Mouse (Mus musculus): ENCODE data around the gene Zbtb7b. TPM values are rescaled to one million over a fixed set of nuclear protein-coding genes. Genes with fewer than 3 reads are reported as not detected.

Gene Zbtb7b
- polyA plus RNA-seq, 2 experiments = 3.4 to 13.4 TPM

DNA sequence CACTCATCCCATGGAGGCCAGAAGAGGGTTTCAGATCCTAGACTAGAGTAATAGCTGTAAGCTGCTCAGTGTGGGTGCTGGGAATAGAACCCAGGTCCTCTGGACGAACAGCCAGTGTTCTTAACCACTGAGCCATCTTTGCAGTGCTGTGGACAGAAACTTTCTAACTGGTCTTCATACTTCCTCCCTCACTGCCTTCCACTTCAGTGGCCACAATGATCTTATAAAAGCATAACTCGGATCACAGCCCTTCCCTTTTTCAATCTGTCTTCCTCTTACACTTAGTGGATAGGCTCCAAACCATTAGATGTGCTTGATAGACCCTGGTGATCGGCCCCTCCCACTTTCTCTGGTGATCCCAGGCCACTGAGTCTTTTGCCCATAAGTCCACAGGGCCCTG is 34.3 kb downstream of the Zbtb7b start:
- H3K9ac ChIP-seq (ENCODE audit: low read depth, low read length, severe bottlenecking) = no peak overlapping the region
- H3K36me3 ChIP-seq (ENCODE audit: control insufficient read depth, insufficient read depth, low read length) = no peaks in the 10 kb centered on the region
- H3K27me3 ChIP-seq (ENCODE audit: control insufficient read depth, insufficient read depth, low read length) = no peaks in the 10 kb centered on the region
- H3K4me1 ChIP-seq (ENCODE audit: control insufficient read depth, insufficient read depth, low read length) = no peaks in the 10 kb centered on the region
- TF ChIP-seq POLR2A (IDR thresholded peaks at IDR 0.05; ENCODE audit: borderline replicate concordance, extremely low read depth, insufficient read depth, insufficient read length) = no peak
- 66% methylated on average over 3 of the region's 3 CpGs for WGBS
- no peak overlapping the region for H3K4me2 ChIP-seq (replicated peaks; ENCODE audit: low read depth, low read length, severe bottlenecking)
- no peaks in the 10 kb centered on the region for H3K9me3 ChIP-seq (ENCODE audit: control insufficient read depth, low read length)
- DNase-seq (ENCODE audit: low spot score) (no peak), ATAC-seq (ENCODE audit: low FRiP score, low read depth) (no peak)
- H3K4me3 ChIP-seq (replicated peaks; ENCODE audit: low read length) = no peak overlapping the region
- H3K27ac ChIP-seq (replicated peaks; ENCODE audit: low read depth, low read length) = no peak overlapping the region

DNA sequence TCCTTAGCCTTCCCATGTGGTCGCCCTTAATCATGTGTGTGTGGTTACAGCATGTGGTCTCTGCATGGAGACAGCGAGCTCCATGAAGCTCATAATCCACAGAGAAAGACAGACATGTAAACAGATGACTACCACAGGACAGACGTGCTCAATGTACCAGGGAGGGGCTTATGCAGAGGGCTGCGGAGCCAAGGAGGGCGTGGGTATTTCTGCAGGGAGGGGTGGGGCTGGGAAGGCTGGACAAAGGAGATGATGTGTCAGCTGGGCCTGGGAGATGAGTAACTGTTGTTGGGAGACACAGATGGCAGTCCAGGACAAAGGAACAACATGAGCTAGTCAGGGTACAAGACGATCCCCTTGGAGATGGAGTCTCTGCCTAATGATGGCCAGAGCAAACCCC is 34.9 kb downstream of the Zbtb7b start:
- ATAC-seq (ENCODE audit: low FRiP score, low read depth) (no peak), DNase-seq (ENCODE audit: low spot score) (no peak)
- H3K36me3 ChIP-seq (ENCODE audit: control insufficient read depth, insufficient read depth, low read length) = no peaks in the 10 kb centered on the region
- no peak overlapping the region for H3K4me3 ChIP-seq (replicated peaks; ENCODE audit: low read length)
- no peaks in the 10 kb centered on the region for H3K27me3 ChIP-seq (ENCODE audit: control insufficient read depth, insufficient read depth, low read length)
- 77% methylated on average over 6 of the region's 6 CpGs for WGBS
- no peak overlapping the region for H3K27ac ChIP-seq (replicated peaks; ENCODE audit: low read depth, low read length)
- no peak for TF ChIP-seq POLR2A (IDR thresholded peaks at IDR 0.05; ENCODE audit: borderline replicate concordance, extremely low read depth, insufficient read depth, insufficient read length)
- no peak overlapping the region for H3K4me2 ChIP-seq (replicated peaks; ENCODE audit: low read depth, low read length, severe bottlenecking)
- H3K9ac ChIP-seq (ENCODE audit: low read depth, low read length, severe bottlenecking) = no peak overlapping the region
- H3K9me3 ChIP-seq (ENCODE audit: control insufficient read depth, low read length) = no peaks in the 10 kb centered on the region
- H3K4me1 ChIP-seq (ENCODE audit: control insufficient read depth, insufficient read depth, low read length) = no peaks in the 10 kb centered on the region

DNA sequence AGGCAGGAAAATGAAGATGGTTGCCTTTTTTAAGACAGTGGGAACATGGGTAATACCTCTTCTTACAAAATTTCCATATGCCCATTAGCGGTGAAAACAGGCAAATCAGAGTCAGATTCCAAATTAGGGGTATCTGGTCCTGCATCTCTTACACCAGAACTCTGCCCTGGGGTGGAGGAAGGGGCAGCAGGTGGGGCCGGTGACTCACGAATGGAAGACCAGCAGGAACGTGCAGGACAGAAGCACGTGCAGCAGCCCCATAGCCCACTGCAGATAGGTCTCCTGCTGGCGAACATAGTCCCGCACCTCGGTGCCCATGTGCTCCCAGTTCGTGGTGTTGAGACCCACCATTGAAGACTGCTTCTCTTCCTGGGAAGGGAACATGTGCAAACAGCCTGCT is 38.5 kb downstream of the Zbtb7b start:
- TF ChIP-seq POLR2A (IDR thresholded peaks at IDR 0.05; ENCODE audit: borderline replicate concordance, extremely low read depth, insufficient read depth, insufficient read length) = no peak
- WGBS = 57% methylated on average over 9 of the region's 9 CpGs
- no peak for ATAC-seq (ENCODE audit: low FRiP score, low read depth)

DNA sequence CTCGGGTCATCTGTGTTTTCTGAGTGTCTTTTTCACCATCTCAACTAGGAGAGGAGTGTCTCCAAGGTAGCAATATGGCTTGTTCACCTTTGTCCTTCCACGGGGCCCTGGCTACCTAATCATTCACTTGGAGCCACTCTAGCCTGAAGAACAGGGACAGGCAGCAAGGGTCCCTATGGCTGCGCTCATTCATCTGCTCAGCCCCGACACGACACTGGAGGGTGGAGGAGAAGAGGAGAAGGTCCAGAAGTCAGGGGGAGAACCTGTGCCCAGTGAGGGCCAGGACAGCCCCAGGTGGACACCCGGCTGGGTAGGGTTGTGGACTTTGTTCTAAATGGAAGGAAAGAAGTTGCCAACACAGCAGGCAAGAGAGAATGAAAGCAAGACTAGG is 39.1 kb downstream of the Zbtb7b start:
- Histone ChIP-seq H3K4me2 (replicated peaks; ENCODE audit: low read depth, low read length, severe bottlenecking) (no peak overlapping the region), H3K9me3 (ENCODE audit: control insufficient read depth, low read length) (no peaks in the 10 kb centered on the region), H3K36me3 (ENCODE audit: control insufficient read depth, insufficient read depth, low read length) (no peaks in the 10 kb centered on the region), H3K4me3 (replicated peaks; ENCODE audit: low read length) (no peak overlapping the region), H3K9ac (ENCODE audit: low read depth, low read length, severe bottlenecking) (no peak overlapping the region), H3K4me1 (ENCODE audit: control insufficient read depth, insufficient read depth, low read length) (peaks cover 3% of the 10 kb centered on the region), H3K27ac (replicated peaks; ENCODE audit: low read depth, low read length) (no peak overlapping the region), H3K27me3 (ENCODE audit: control insufficient read depth, insufficient read depth, low read length) (no peaks in the 10 kb centered on the region)
- 75% methylated on average over 6 of the region's 6 CpGs for WGBS
- no peak for DNase-seq (ENCODE audit: low spot score)
- no peak for TF ChIP-seq POLR2A (IDR thresholded peaks at IDR 0.05; ENCODE audit: borderline replicate concordance, extremely low read depth, insufficient read depth, insufficient read length)
- ATAC-seq (ENCODE audit: low FRiP score, low read depth) = no peak

More for the DNA sequence above, 38.5 kb downstream of the Zbtb7b start:
- H3K4me3 ChIP-seq (replicated peaks; ENCODE audit: low read length) = no peak overlapping the region
- no peaks in the 10 kb centered on the region for H3K27me3 ChIP-seq (ENCODE audit: control insufficient read depth, insufficient read depth, low read length)
- H3K27ac ChIP-seq (replicated peaks; ENCODE audit: low read depth, low read length) = no peak overlapping the region
- no peaks in the 10 kb centered on the region for H3K4me1 ChIP-seq (ENCODE audit: control insufficient read depth, insufficient read depth, low read length)
- no peak overlapping the region for H3K9ac ChIP-seq (ENCODE audit: low read depth, low read length, severe bottlenecking)
- H3K9me3 ChIP-seq (ENCODE audit: control insufficient read depth, low read length) = no peaks in the 10 kb centered on the region
- H3K36me3 ChIP-seq (ENCODE audit: control insufficient read depth, insufficient read depth, low read length) = no peaks in the 10 kb centered on the region
- no peak for DNase-seq (ENCODE audit: low spot score)
- no peak overlapping the region for H3K4me2 ChIP-seq (replicated peaks; ENCODE audit: low read depth, low read length, severe bottlenecking)

DNA sequence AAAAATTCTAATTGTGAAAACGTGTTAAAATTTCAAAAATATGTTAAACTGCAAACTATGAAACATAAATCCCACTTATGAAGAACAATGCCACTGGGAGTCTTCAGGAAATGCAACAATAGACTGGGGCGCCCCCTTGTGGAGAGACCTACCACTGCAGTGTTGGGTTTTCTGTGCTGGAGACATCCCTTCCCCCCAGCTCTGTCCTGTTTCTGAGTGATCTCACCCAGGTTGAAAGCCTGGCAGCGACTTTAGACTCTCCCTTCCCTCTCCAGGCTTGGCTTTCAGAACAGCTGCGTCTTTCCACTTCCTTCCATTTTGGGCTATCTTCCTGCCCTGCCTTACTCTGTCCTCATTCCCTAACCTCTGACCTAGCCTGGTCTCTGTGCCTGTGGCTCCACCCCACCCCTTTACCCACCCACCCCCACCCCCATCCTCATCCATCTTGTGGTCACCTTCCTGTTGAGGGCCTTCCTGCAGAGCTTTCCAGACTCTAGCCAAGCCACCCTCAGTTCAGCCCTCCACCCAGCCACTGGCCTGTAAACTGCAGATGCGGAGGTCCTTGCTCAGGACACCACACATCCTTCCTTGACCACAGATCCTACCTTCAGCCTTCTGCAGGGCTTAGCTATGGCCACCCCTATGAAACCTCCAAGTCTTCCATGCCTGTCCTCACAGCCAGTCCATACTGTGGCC is 39.6 kb downstream of the Zbtb7b start:
- H3K4me3 ChIP-seq (replicated peaks; ENCODE audit: low read length) = no peak overlapping the region
- H3K27me3 ChIP-seq (ENCODE audit: control insufficient read depth, insufficient read depth, low read length) = no peaks in the 10 kb centered on the region
- ATAC-seq (ENCODE audit: low FRiP score, low read depth) (0 out of 2 replicates have a peak, but pooled peaks have one; percentile 17), DNase-seq (ENCODE audit: low spot score) (peak; percentile 79)
- H3K9ac ChIP-seq (ENCODE audit: low read depth, low read length, severe bottlenecking) = no peak overlapping the region
- no peaks in the 10 kb centered on the region for H3K9me3 ChIP-seq (ENCODE audit: control insufficient read depth, low read length)
- peaks cover 7% of the 10 kb centered on the region for H3K4me1 ChIP-seq (ENCODE audit: control insufficient read depth, insufficient read depth, low read length)
- no peaks in the 10 kb centered on the region for H3K36me3 ChIP-seq (ENCODE audit: control insufficient read depth, insufficient read depth, low read length)
- H3K27ac ChIP-seq (replicated peaks; ENCODE audit: low read depth, low read length) = no peak overlapping the region
- TF ChIP-seq POLR2A (IDR thresholded peaks at IDR 0.05; ENCODE audit: borderline replicate concordance, extremely low read depth, insufficient read depth, insufficient read length) = no peak
- H3K4me2 ChIP-seq (replicated peaks; ENCODE audit: low read depth, low read length, severe bottlenecking) = no peak overlapping the region
- WGBS = 17% methylated on average over 5 of the region's 5 CpGs

Measured in limb, embryonic 14.5 days (tissue).